7 mouse cellular contexts compared by ENCODE assay signal in genomic region chr5:114467019-114467418, GRCm38 (mm10). TPM values are rescaled to one million over a fixed set of nuclear protein-coding genes. Genes with fewer than 3 reads are reported as not detected.
DNase-seq lines count a peak whose midpoint lies in the region; ATAC-seq lines count a peak whose summit lies in the region.

No protein-coding gene starts in this region.

- peak overlapping the region; percentile 59 for H3K4me2 ChIP-seq in lung, embryonic 15.5 days
- peak overlapping the region; percentile 56 for H3K4me2 ChIP-seq in heart, embryonic 14.5 days (ENCODE audit: low read length)
- H3K4me2 ChIP-seq in limb, embryonic 15.5 days = peak overlapping the region; percentile 64
- peak overlapping the region; percentile 52 for H3K4me2 ChIP-seq in stomach, embryonic 16.5 days (ENCODE audit: low read depth, low read length)

- peak; percentile 27; the same call in 1 of the 2 replicates for ATAC-seq in lung, embryonic 15.5 days (ENCODE audit: borderline replicate concordance, extremely low read depth, low FRiP score, low TSS enrichment)
- no peak for ATAC-seq in heart, embryonic 14.5 days (ENCODE audit: insufficient number of reproducible peaks, insufficient read depth, low FRiP score, low read depth)
- ATAC-seq in limb, embryonic 15.5 days (ENCODE audit: insufficient number of reproducible peaks, low FRiP score, low TSS enrichment, low read depth) = no peak
- no peak for ATAC-seq in stomach, embryonic 16.5 days (ENCODE audit: insufficient read depth, low FRiP score)
- no peak for ATAC-seq in granulocyte monocyte progenitor cell, adult 5-6 weeks (replicated peaks; ENCODE audit: poor library complexity, severe bottlenecking)

- peaks cover 30% of the 10 kb centered on the region for H3K4me1 ChIP-seq in lung, embryonic 15.5 days
- peaks cover 15 to 21% of the 10 kb centered on the region in 2 experiments; a peak in 3 of 4 replicates for H3K4me1 ChIP-seq in heart, embryonic 14.5 days (ENCODE audit: control insufficient read depth in 2 of 2, insufficient read depth in 2 of 2, low read length in 2 of 2)
- peaks cover 20% of the 10 kb centered on the region for H3K4me1 ChIP-seq in limb, embryonic 15.5 days
- peaks cover 32% of the 10 kb centered on the region for H3K4me1 ChIP-seq in stomach, embryonic 16.5 days (ENCODE audit: control insufficient read depth, insufficient read depth, low read length)

- no peak for DNase-seq in lung, postnatal 10 days
- DNase-seq in layer of hippocampus, adult 11-12 months (ENCODE audit: low spot score) = no peak

- peak overlapping the region; percentile 77 for H3K27ac ChIP-seq in lung, embryonic 15.5 days
- peak overlapping the region; percentile 31 to 76 for H3K27ac ChIP-seq in heart, embryonic 14.5 days (replicated peaks in 1 of 2; ENCODE audit: control insufficient read depth in 1 of 2, insufficient read depth in 1 of 2, low read depth in 2 of 2, low read length in 2 of 2)
- H3K27ac ChIP-seq in limb, embryonic 15.5 days = no peak overlapping the region
- peak overlapping the region; percentile 86 for H3K27ac ChIP-seq in stomach, embryonic 16.5 days (ENCODE audit: low read length)

- 3% methylated on average over 11 of the region's 11 CpGs for WGBS in lung, embryonic 15.5 days
- under 1% methylated on average over 7 of the region's 11 CpGs for WGBS in heart, embryonic 14.5 days
- 6% methylated on average over 11 of the region's 11 CpGs for WGBS in limb, embryonic 15.5 days
- 3% methylated on average over 11 of the region's 11 CpGs for WGBS in stomach, embryonic 16.5 days

- no peaks in the 10 kb centered on the region for H3K36me3 ChIP-seq in lung, embryonic 15.5 days
- no peaks in the 10 kb centered on the region for H3K36me3 ChIP-seq in heart, embryonic 14.5 days (ENCODE audit: control insufficient read depth, insufficient read depth, low read length)
- H3K36me3 ChIP-seq in limb, embryonic 15.5 days = no peaks in the 10 kb centered on the region
- H3K36me3 ChIP-seq in stomach, embryonic 16.5 days (ENCODE audit: control insufficient read depth, insufficient read depth, low read length) = no peaks in the 10 kb centered on the region

- H3K9ac ChIP-seq in lung, embryonic 15.5 days = peak overlapping the region; percentile 27; the same call in 1 of the 2 replicates
- peak overlapping the region; percentile 38 for H3K9ac ChIP-seq in heart, embryonic 14.5 days (ENCODE audit: low read length)
- no peak overlapping the region for H3K9ac ChIP-seq in limb, embryonic 15.5 days
- peak overlapping the region; percentile 57 for H3K9ac ChIP-seq in stomach, embryonic 16.5 days (ENCODE audit: low read length)

- H3K9me3 ChIP-seq in lung, embryonic 15.5 days = no peaks in the 10 kb centered on the region
- H3K9me3 ChIP-seq in heart, embryonic 14.5 days (ENCODE audit: control insufficient read depth, low read length) = no peaks in the 10 kb centered on the region
- H3K9me3 ChIP-seq in limb, embryonic 15.5 days = no peaks in the 10 kb centered on the region
- no peaks in the 10 kb centered on the region for H3K9me3 ChIP-seq in stomach, embryonic 16.5 days (replicated peaks; ENCODE audit: control insufficient read depth, low read length)

- H3K4me3 ChIP-seq in lung, embryonic 15.5 days = peak overlapping the region; percentile 24
- H3K4me3 ChIP-seq in heart, embryonic 14.5 days (ENCODE audit: control insufficient read depth in 1 of 2, insufficient read depth in 1 of 2, low read depth in 1 of 2, low read length in 2 of 2) = peak overlapping the region; percentile 5 to 20; a peak in 3 of 4 replicates
- H3K4me3 ChIP-seq in limb, embryonic 15.5 days = peak overlapping the region; percentile 29
- H3K4me3 ChIP-seq in stomach, embryonic 16.5 days (replicated peaks; ENCODE audit: low read length) = peak overlapping the region; percentile 35

- no peaks in the 10 kb centered on the region for H3K27me3 ChIP-seq in lung, embryonic 15.5 days
- no peaks in the 10 kb centered on the region for H3K27me3 ChIP-seq in heart, embryonic 14.5 days (ENCODE audit: control insufficient read depth, insufficient read depth, low read length)
- H3K27me3 ChIP-seq in limb, embryonic 15.5 days = 0 out of 2 replicates have a peak, but pooled peaks cover 3% of the 10 kb centered on the region
- no peaks in the 10 kb centered on the region for H3K27me3 ChIP-seq in stomach, embryonic 16.5 days (ENCODE audit: control insufficient read depth, insufficient read depth, low read length)

RNA-seq across cellular contexts. Expression of gene Mvk, which starts 22.9 kb away (rescaled TPM):
- polyA plus RNA-seq in lung, embryonic 15.5 days (2015; fragmentation: Nextera tagmentation; extraction: Ambion mirVana) = 39.2 and 43.8 TPM in 2 replicates
- 15.3 and 18.6 TPM in 2 replicates for polyA plus RNA-seq in heart, embryonic 14.5 days (2014; fragmentation: Nextera tagmentation; extraction: Ambion mirVana)
- polyA plus RNA-seq in limb, embryonic 15.5 days (2015; fragmentation: Nextera tagmentation; extraction: Ambion mirVana) = 58.6 and 65.9 TPM in 2 replicates
- 56.3 and 60.1 TPM in 2 replicates for polyA plus RNA-seq in stomach, embryonic 16.5 days (2015; fragmentation: Nextera tagmentation; extraction: Ambion mirVana)
- 6.6 and 9.2 TPM in 2 replicates for total RNA-seq in granulocyte monocyte progenitor cell, adult 5-6 weeks (2014; fragmentation: Nextera tagmentation)
- 8.2 and 18.0 TPM in 2 replicates for total RNA-seq in granulocyte monocyte progenitor cell, adult 5-6 weeks (2017)

RNA-seq across cellular contexts. Expression of gene Mmab, which starts 23.2 kb away (rescaled TPM):
- polyA plus RNA-seq in lung, embryonic 15.5 days (2015; fragmentation: Nextera tagmentation; extraction: Ambion mirVana) = 30.5 and 31.0 TPM in 2 replicates
- 22.1 and 22.7 TPM in 2 replicates for polyA plus RNA-seq in heart, embryonic 14.5 days (2014; fragmentation: Nextera tagmentation; extraction: Ambion mirVana)
- 29.3 and 31.1 TPM in 2 replicates for polyA plus RNA-seq in limb, embryonic 15.5 days (2015; fragmentation: Nextera tagmentation; extraction: Ambion mirVana)
- 30.6 and 31.3 TPM in 2 replicates for polyA plus RNA-seq in stomach, embryonic 16.5 days (2015; fragmentation: Nextera tagmentation; extraction: Ambion mirVana)
- 7.2 and 14.4 TPM in 2 replicates for total RNA-seq in granulocyte monocyte progenitor cell, adult 5-6 weeks (2014; fragmentation: Nextera tagmentation)
- total RNA-seq in granulocyte monocyte progenitor cell, adult 5-6 weeks (2017) = 11.0 and 21.3 TPM in 2 replicates
